Mouse (Mus musculus): ENCODE results near the gene Sec24a.
A peak's percentile ranks its signal among the peaks of the same experiment; 100 is the strongest.
"Not testable (repeated sequence)": the region's sequence is repeated elsewhere in the genome, so short reads cannot be mapped to it uniquely, and the experiment has no call there.

The Sec24a gene

DNA sequence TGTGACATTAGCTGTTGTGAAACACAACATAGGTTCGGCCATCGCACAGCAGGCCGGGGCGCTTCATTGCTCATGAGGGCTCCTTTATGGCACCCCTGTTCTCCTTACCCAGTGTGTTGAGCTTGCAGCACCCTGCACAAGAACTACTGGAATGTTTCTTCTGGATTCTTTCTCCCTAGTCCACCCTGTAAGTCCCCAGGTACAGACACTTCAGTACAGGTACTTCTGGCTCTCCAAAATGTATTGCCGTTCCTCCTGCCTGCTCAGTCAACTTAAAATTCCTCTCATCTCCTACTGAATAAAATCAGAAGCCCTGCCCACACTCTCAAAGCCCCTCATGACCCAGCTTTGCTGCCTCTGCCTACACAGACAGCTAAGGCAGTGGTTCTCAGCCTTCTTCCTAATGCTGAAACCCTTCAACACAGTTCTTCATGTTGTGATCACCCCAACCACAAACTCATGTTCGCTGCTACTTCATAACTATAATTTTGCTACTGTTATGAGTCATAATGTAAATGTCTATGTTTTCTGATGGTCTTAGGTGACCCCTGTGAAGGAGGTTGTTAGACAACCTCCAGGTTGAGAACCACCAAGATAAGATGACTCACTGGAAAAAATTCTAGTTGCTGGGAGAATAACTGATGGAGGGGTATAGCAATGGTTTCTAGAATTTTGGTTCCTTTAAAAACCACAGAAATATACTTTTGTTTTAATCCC is 3.3 kb downstream of the Sec24a start:
- no peak for DNase-seq (ENCODE audit: low spot score in 2 of 2)

DNA sequence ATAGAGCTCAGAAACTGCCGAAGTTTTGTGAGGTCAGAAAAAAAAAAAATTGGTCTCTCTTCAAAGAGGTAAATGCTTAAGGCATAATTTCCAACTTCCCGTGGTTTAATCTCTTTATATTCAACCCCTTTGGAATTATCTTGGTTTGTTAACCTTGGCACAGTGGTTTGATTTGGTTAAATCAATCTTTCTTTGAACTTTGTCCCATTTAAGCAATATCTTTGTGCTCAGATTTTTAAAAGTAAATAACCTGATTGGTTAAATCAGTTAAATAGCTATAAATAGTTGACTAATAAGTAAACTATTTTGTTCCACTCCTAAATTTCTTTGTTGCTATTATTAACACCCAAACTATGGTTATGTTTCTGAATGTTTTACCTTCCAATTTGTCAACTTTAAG is 4.2 kb downstream of the Sec24a start:
- DNase-seq (ENCODE audit: low spot score in 2 of 2), result no peak

DNA sequence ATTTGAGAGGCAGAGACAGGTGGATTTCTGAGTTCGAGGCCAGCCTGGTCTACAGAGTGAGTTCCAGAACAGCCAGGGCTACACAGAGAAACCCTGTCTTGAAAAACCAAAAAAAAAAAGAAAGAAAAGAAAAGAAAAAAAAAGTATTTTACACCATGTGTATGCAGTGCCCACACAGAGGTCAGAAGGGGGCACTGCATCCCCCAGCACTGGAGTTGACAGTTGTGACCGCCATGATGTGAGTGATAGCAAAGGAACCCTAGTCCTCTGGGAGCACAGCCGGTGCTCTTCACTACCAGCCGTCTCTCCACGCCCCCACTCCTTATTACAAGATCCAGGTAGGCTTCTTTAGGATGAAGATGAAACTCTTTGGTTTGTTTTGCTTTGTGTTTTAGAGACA is 5.2 kb downstream of the Sec24a start:
- DNase-seq (ENCODE audit: low spot score in 2 of 2), result not testable (repeated sequence)

DNA sequence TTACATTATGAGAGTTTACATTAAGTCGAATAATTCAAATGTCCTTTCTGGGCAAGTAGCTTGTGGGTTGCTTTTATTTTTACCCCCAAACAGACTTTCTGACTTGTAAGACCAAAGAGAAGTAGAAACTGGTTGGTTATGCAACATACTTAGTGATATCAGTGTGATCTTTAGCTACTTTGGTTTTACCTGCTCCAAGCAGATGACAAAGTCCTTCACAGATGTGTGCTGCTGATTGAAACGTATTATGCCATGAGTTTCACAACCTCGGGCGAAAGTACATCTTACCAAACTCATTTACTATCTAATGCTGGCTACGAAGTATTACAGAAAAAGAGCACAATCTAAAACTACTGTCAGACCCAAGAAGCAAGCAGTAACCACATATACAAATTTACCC is 5.8 kb downstream of the Sec24a start:
- DNase-seq (ENCODE audit: low spot score in 2 of 2), result no peak

DNA sequence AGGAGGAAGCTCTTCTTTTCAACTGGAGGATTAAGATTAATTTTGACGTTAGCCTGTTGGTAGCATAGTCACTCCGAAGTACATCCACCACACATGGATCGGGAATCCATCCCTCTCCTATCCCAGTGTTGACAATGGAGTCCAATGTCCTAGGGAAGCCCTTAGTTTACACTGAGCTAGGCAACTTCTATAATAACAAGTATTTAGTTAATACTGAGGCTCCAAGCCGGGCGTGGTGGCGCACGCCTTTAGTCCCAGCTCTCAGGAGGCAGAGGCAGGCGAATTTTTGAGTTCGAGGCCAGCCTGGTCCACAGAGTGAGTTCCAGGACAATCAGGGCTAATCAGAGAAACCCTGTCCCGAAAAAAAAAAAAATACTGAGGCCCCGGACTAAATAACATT is 6.4 kb downstream of the Sec24a start:
- no peak for DNase-seq (ENCODE audit: low spot score in 2 of 2)

DNA sequence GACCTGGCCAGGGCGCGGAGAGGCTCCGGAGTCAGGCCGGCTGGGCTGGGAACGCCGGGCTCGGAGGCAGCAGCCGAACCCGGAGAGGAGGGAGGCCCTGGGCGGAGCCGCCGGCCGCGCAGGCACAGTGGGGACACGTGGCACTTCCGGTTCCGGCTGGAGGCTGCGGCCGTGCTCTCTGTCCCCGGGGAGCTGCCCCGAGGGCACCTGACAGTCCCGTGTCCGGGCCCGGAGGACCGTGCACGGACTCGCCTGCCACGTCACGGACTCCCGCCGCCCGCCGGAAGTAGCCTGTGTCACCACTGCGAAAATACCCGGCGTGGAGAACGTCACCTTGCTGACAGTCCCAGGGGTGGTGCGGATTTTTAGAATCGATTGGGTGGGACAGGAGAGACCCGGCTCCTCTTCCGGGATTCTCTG is 7.1 kb downstream of the Sec24a start:
- DNase-seq (ENCODE audit: low spot score in 2 of 2), result peak; percentile 91

DNA sequence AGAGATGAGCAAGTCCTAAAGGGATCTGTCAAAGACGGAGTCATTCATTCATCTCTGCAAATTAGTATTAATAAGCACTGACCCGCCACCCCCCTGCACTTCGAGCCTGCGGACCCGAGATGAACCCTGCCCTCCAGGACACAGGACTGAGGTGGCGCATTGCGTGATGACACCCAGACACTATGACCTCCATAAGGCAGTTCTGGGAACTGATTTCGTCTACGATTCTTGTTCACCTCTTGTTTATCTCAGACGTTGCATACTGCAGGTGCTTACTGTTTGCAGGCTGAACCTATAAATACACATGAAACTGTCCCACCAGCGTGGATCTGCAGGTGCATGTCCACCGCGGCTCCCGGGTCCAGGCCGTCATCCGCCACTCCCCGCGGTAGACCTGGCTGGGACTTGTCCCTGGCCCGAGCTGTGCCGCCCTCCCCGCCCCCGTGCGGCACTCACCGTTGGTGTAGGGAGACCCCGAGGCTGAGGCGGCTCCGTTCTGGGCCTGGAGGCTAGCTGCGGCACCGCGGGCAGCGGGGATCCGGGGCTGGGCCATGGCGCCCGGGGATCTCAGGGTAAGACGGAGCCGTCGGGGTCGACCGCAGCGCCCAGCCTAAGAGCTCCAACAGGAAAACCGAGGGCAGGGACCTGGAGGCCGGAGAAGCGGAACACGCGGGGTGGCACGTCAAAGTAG is 7.7 kb downstream of the Sec24a start:
- DNase-seq (ENCODE audit: low spot score in 2 of 2), result no peak

DNA sequence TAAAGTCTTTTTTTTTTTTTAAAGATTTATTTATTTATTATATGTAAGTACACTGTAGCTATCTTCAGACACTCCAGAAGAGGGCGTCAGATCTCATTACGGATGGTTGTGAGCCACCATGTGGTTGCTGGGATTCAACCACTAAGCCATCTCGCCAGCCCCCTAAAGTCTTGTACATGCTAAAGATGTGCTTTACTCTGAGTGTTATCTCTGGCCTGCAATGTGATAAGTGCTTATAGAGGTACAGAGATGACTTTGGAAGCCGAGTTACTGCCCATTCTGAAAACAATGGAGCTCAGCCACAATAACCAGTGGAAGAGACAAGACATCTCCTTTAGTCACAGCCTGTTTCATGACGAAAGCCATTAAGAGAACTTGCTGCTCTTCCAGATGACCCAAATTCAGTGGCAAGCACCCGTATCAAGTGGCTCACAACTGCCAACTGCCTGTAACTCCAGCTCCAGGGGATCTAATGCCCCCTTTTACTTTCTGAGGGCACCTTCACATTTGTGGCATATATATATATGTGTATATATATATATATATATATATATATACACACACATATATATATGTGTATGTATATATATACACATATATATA is 11.7 kb downstream of the Sec24a start:
- not testable (repeated sequence) for DNase-seq (ENCODE audit: low spot score in 2 of 2)

DNA sequence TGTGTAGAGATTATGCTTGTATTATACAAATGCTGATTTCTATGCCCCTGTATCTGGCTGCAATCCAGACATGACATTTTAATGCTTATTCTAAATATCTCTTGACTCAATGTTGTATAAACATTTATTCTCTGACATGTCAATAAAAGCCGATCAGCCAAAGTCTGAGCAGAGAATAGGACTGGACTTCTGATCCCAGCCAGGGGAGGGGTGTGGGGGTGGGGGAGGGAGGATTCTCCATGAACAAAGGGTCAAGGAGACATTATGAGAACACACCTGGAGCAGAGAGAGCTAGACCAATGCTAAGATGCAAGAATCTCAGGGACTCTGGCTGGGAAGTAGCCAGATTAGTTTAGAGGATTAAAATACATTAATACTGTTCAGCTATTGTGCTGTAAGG is 17.3 kb downstream of the Sec24a start:
- no peak for DNase-seq (ENCODE audit: low spot score in 2 of 2)

DNA sequence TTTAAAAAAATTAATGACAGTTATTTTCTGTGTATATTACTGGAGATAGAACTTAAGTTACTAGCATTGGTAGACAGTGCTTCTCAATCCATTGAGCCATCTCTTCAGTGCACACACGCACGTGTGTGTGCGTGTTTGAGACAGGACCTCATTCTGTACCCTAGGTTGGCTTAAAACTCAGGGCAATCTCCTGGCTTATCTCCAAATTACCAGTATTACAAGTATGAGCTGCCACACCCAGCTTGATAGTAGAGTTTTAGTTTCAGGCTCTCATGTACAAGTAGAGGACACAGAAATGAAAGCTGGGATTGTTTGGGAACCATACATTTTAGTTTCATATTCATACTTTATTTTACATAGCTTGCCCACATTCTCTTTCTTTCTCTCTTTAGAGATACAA is 22.7 kb downstream of the Sec24a start:
- DNase-seq (ENCODE audit: low spot score in 2 of 2), result no peak

DNA sequence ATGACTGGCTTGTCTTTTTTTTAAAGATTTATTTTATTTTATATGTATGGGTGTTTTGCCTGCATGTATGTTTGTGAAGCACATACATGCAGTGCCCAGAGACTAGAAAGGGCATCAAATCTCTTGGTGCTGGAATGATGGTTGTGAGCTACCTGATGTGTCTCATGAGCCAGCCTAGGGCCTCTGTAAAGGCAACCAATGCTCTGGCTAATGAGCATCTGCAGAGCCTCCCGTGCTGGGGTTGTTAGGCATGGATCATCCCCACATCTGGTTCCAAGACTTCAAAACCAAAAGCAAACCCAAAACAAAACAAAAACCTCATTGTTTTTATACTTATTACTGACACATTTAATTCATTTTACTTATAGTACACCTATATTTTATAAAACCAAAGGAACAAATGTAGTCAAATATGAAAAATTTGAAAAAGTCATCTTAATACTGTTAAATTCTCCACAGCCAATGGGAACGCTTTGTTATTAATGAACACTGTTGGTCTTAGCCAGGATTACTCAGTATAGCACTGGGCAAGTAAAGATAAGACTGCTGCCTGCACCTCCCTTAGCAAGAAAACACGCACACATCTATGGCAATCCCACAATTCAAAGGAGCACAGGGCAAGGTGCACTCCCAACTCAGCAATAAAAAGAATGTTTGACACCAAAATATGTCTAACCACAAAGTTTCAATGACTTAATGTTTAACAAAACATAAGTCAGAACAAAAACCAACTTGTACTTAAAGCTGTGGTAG is 24.6 kb downstream of the Sec24a start:
- no peak for DNase-seq (ENCODE audit: low spot score in 2 of 2)

DNA sequence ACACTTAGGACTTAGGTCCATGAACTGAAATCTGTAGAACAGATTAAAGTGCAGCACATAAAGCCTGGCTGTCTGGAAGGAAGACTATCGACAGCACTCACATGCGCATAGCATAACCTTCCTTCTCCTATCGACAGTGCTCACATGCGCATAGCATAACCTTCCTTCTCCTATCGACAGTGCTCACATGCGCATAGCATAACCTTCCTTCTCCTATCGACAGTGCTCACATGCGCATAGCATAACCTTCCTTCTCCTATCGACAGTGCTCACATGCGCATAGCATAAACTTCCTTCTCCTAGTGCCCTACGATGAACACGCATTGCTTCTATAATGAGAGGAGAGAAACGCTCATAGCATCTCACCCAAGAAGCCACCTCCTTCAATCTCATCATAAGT is 29.2 kb downstream of the Sec24a start:
- not testable (repeated sequence) for DNase-seq (ENCODE audit: low spot score in 2 of 2)

DNA sequence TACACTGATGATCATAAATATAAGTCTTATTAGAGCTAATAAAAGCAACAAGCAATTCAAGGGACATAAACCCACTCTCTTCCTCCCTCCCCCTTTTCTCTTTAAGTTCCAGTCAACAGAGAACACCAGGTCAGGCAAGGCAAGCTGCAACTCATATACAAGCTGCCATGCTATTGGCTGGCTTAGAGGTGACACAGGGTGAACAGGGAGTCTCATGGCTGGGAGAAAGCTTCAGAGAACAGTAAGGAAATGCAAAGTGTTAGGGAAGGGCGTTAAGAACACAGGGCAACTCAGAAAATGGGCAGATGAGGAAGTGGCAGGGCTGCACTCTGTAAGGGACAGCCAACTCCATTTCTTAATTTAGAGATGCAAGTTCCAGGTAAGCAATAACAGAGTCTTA is 30.6 kb downstream of the Sec24a start:
- no peak for DNase-seq (ENCODE audit: low spot score in 2 of 2)

DNA sequence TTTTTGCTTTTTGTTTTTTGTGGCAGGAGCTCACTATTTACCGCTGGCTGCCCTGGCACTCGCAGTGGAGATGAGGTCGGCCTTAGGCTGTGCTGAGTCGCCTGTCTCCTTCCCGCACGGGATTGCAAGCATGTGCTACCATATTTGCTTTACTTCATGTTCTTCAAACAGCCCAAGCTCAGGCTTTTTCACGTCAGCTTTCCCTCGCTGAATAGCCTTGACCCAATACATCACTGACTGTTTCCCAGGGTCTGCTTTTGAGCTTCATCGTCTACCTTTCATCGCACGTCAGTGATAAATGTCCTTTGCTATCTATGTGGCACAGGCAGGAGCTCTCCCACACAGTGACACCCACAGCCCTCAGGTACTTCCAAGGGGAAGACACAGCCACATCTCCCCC is 42.4 kb downstream of the Sec24a start:
- no peak for DNase-seq (ENCODE audit: low spot score in 2 of 2)

DNA sequence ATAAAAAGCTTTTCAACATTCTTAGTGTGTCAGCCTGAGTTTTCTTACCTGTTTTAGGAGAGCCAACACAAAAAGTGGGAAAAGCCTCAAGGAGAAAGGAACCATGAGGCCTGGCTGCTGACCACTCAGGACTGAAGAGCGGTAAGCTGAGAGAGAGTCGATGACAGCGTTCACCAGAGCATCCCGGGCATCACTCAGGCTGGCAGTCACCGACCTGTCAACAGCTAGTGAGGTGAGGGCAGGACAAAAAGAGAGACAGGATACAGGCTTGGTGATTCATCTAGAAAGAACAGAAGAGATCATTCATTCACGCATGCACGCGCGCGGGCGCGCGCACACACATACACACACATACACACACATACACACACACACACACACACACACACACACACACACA is 56.4 kb downstream of the Sec24a start:
- no peak for DNase-seq (ENCODE audit: low spot score in 2 of 2)

DNA sequence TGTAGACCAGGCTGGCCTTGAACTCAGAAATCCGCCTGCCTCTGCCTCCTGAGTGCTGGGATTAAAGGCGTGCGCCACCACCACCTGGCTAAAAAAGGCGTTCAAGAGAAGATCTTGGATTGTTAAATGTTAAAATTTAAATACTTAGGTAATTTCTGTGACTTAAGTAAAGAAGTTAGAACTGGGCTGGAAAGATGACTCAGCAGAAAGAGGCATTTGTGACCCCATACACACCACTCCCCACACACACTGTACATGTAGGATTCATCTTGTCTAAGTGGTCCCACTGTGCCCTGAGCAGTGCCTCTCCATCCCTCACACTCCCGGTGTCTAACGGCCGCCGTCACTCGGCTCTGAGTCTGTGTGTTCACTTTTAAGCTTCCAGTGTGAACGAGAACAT is 57.0 kb downstream of the Sec24a start:
- DNase-seq (ENCODE audit: low spot score in 2 of 2), result no peak

DNA sequence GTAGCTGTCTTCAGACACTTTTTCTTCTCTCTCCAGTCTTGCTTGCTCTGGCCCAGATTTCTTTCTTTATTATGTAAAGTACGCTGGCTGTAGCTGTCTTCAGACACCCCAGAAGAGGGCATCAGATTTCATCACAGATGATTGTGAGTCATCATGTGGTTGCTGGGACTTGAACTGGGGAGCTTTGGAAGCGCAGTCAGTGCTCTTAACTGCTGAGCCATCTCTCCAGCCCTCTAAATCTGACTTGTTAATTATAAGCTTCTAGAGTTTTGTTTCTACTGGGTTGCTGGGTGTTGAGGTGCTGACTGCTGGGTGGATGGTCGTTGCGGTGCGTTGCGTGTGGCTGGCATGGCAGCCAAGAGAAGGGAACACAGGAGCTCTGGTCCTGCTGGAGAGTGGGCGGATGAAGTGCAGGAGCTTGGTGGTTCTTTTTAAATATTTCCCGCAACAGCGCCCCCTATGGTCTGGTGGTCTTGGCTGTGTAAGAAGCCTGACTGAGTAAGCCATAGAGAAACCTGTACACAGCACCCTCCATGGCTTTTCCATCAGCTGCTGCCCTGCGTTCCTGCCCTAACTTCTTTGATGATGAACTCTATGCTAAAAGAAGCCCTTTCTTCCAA is 59.9 kb downstream of the Sec24a start:
- DNase-seq (ENCODE audit: low spot score in 2 of 2), result no peak

DNA sequence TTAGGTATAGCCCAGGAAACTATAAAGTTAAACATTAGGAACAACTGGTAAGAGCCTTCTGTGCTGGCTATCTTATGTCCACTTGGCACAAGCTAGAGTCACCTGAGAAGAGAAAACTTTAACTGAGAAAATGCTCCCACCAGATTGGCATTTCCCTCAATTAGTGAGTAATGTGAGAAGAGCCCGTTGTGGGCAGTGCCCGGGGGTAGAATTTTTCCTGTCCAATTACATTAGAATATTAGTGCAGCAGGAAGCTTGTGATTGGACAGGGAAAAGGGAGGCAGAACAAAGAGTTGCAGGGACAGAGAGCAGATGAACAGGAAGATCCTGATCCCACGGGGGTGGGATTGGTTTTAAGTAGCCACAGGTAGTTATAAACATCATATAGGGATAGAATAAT is 60.6 kb downstream of the Sec24a start:
- no peak for DNase-seq (ENCODE audit: low spot score in 2 of 2)

DNA sequence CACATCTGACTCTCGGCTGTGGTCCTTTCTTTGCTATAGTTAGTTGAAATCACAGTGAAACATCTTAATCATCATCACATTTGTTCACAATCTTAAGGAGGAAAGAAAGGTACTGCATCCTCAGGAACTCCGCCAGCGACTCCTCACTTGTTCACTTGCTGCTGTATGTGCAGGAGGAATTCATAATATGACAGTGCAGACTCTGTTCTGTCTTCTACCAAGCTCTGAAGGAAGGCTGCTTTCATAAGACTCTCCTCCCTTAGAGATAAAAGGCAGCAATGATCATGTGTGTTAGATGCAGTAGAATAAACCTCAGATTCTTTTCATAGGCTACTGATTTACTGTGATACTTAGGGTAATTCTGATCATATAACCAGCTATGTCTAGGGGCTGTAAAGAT is 68.5 kb downstream of the Sec24a start:
- DNase-seq (ENCODE audit: low spot score in 2 of 2), result no peak

DNA sequence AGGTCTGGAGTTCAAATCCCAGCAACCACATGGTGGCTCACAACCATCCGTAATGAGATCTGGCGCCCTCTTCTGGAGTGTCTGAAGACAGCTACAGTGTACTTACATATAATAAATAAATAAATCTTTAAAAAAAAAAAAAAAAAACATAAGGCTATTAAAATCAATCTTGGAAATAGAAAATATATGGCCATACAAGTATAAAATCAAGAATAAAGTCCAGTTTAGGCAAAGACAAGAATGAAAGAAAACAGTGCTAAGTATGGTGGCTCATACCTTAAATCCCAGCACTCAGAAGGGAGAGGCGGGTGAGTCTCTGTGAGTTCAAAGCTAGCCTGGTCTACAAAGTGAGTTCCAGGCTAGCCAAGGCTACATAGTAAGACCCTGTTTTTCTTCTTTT is 72.8 kb downstream of the Sec24a start:
- DNase-seq (ENCODE audit: low spot score in 2 of 2), result not testable (repeated sequence)

DNA sequence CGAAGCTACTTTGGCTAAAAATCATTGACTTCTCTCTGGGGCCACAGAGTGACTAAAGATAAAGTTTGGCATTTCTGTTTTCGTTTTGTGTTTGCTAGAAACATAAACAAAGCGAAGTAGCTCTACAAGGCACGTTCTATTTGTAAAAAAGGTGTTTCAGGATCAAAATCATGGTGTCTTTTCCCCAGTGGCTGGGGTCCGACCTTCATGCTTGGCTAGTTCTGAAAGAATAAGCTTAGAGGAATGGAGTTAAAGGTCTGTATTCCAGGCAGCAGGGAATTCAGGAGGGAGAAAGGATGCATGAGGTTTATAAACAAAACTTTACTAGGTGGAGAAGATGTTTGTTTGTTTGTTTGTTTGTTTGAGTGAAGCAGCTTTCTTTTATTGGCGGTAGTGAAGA is 74.1 kb downstream of the Sec24a start:
- DNase-seq (ENCODE audit: low spot score in 2 of 2), result no peak
